ENCODE assay signal across 21 mouse cellular contexts in genomic region chr16:75961487-75961886, GRCm38 (mm10).
DNase-seq lines count a peak whose midpoint lies in the region; ATAC-seq and TF ChIP-seq lines count a peak whose summit lies in the region.
"Had no signal": no experiment of that assay in that cellular context is flagged by ENCODE, and none has a peak within 500 bp of the region (broad histone marks: within the 10 kb centered on the region; RNA-seq: fewer than 3 reads in every experiment).

No protein-coding gene starts in this region.

- 16% methylated on average over 5 of the region's 5 CpGs for WGBS in kidney, embryonic 14.5 days
- WGBS in kidney, adult 2 months, result 23% methylated on average over 5 of the region's 5 CpGs
- 25% methylated on average over 5 of the region's 5 CpGs for WGBS in lung, embryonic 14.5 days

- no peak overlapping the region for H3K27ac ChIP-seq in kidney, embryonic 14.5 days (ENCODE audit: low read depth, low read length)
- no peak overlapping the region for H3K27ac ChIP-seq in kidney, adult 2 months (ENCODE audit: insufficient read depth, low read depth, low read length)
- no peak overlapping the region for H3K27ac ChIP-seq in lung, embryonic 14.5 days (ENCODE audit: low read depth)
- H3K27ac ChIP-seq: forebrain, embryonic 13.5 days; heart, adult 2 months; hindbrain, embryonic 15.5 days; limb, embryonic 12.5 days had no signal

- H3K27me3 ChIP-seq in kidney, embryonic 14.5 days (ENCODE audit: control insufficient read depth, insufficient read depth, low read length), result no peaks in the 10 kb centered on the region
- H3K27me3 ChIP-seq in kidney, adult 2 months (replicated peaks; ENCODE audit: control insufficient read depth, insufficient read depth, low read length), result no peaks in the 10 kb centered on the region
- no peaks in the 10 kb centered on the region for H3K27me3 ChIP-seq in lung, embryonic 14.5 days (ENCODE audit: insufficient read depth, low read length)
- H3K27me3 ChIP-seq: forebrain, embryonic 13.5 days; hindbrain, embryonic 15.5 days; limb, embryonic 12.5 days; Patski had no signal

- ATAC-seq in kidney, embryonic 14.5 days (ENCODE audit: low FRiP score, low TSS enrichment), result peak; percentile 77
- peak; percentile 63; the same call in 1 of the 2 replicates for ATAC-seq in lung, embryonic 14.5 days (ENCODE audit: insufficient read depth)
- peak; percentile 62 for ATAC-seq in megakaryocyte, adult 5-6 weeks (ENCODE audit: poor library complexity, severe bottlenecking)
- ATAC-seq: CD4-positive, CD25-positive, alpha-beta regulatory T cell, adult 4 months; forebrain, embryonic 13.5 days; intestine, postnatal 0 days; Patski had no signal

- no peaks in the 10 kb centered on the region for H3K4me1 ChIP-seq in kidney, embryonic 14.5 days (ENCODE audit: control insufficient read depth, insufficient read depth, low read length)
- H3K4me1 ChIP-seq in kidney, adult 2 months (ENCODE audit: control insufficient read depth, insufficient read depth, low read length), result no peaks in the 10 kb centered on the region
- H3K4me1 ChIP-seq in lung, embryonic 14.5 days (ENCODE audit: insufficient read depth), result no peaks in the 10 kb centered on the region
- H3K4me1 ChIP-seq: forebrain, embryonic 13.5 days; hindbrain, embryonic 15.5 days; limb, embryonic 12.5 days had no signal

- no peak for DNase-seq in kidney, adult 2 months
- DNase-seq in lung, embryonic 14.5 days, result no peak
- DNase-seq in lung, postnatal 10 days, result no peak
- peak; percentile 51 for DNase-seq in embryo, embryonic 10 days (ENCODE audit: low spot score)
- DNase-seq in urinary bladder, adult 2 months (ENCODE audit: low spot score), result no peak
- no peak for DNase-seq in urinary bladder, postnatal 25 days (ENCODE audit: low spot score)
- DNase-seq: cerebellum, adult 11 months; cerebellum, postnatal 10 days; gastrocnemius, postnatal 10 days; retina, postnatal 1 day; thymus, adult 2 months had no signal

- TF ChIP-seq POLR2A in kidney, adult 2 months (IDR thresholded peaks at IDR 0.05; ENCODE audit: low read depth, low read length), result no peak

- H3K4me2 ChIP-seq in kidney, embryonic 14.5 days (replicated peaks; ENCODE audit: low read depth, low read length), result no peak overlapping the region
- H3K4me2 ChIP-seq in lung, embryonic 14.5 days, result no peak overlapping the region
- H3K4me2 ChIP-seq: forebrain, embryonic 13.5 days; hindbrain, embryonic 15.5 days; limb, embryonic 12.5 days had no signal

- no peak overlapping the region for H3K4me3 ChIP-seq in kidney, embryonic 14.5 days (ENCODE audit: low read length)
- no peak overlapping the region for H3K4me3 ChIP-seq in kidney, adult 2 months (ENCODE audit: insufficient read depth, low read depth, low read length)
- no peak overlapping the region for H3K4me3 ChIP-seq in lung, embryonic 14.5 days (ENCODE audit: low read depth, low read length)
- H3K4me3 ChIP-seq: erythroblast, embryonic 14.5 days; forebrain, embryonic 13.5 days; heart, adult 2 months; hindbrain, embryonic 15.5 days; limb, embryonic 12.5 days had no signal

- no peak overlapping the region for H3K9ac ChIP-seq in kidney, embryonic 14.5 days (ENCODE audit: low read depth, low read length)
- no peak overlapping the region for H3K9ac ChIP-seq in lung, embryonic 14.5 days
- H3K9ac ChIP-seq: forebrain, embryonic 13.5 days; hindbrain, embryonic 15.5 days; limb, embryonic 12.5 days had no signal

- H3K9me3 ChIP-seq in kidney, embryonic 14.5 days (ENCODE audit: control insufficient read depth, low read length), result no peaks in the 10 kb centered on the region
- H3K9me3 ChIP-seq in lung, embryonic 14.5 days (ENCODE audit: low read depth, low read length), result no peaks in the 10 kb centered on the region
- H3K9me3 ChIP-seq: forebrain, embryonic 13.5 days; hindbrain, embryonic 15.5 days; limb, embryonic 12.5 days had no signal

- no peaks in the 10 kb centered on the region for H3K36me3 ChIP-seq in kidney, embryonic 14.5 days (ENCODE audit: control insufficient read depth, insufficient read depth, low read length)
- no peaks in the 10 kb centered on the region for H3K36me3 ChIP-seq in kidney, adult 2 months (ENCODE audit: control insufficient read depth, insufficient read depth, low read length)
- no peaks in the 10 kb centered on the region for H3K36me3 ChIP-seq in lung, embryonic 14.5 days (ENCODE audit: insufficient read depth)
- H3K36me3 ChIP-seq: hindbrain, embryonic 15.5 days; limb, embryonic 12.5 days had no signal

- no peak for TF ChIP-seq CTCF in kidney, adult 2 months (conservative IDR thresholded peaks at IDR 0.05; ENCODE audit: insufficient read depth, insufficient read length, low read depth, low read length)
- no peak for TF ChIP-seq CTCF in lung, embryonic 14.5 days (IDR thresholded peaks at IDR 0.05; ENCODE audit: low read depth)
